Mouse (Mus musculus): Measurements from ENCODE around the gene Hlx. TPM values are rescaled to one million over a fixed set of nuclear protein-coding genes. Genes with fewer than 3 reads are reported as not detected.

Hlx gene
- polyA plus RNA-seq, 1 experiment = 34.7 TPM

DNA sequence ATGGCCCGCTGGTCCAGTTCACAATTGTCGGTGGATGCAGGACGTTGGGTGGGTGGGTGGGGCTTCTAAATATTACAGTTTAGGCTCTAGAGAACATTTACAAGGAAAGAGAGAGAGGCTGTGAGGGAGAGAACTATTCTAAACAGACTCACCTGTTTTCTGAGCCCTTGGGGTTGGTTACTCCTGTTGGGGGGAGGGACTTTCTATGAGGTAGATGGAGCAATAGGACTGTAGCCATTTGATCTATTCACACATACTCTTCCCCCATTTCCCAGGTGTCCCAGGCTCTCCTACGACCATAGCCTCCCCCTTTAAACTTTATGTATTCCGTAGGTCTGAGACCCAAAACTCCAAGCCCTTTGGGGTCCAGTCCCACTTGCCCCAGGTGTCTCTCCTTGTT is 3.8 kb upstream of the Hlx start:
- Histone ChIP-seq H3K4me3 (ENCODE audit: insufficient read depth, poor library complexity, severe bottlenecking) (no peak overlapping the region), H3K79me2 (ENCODE audit: control insufficient read depth, insufficient read depth) (peaks cover 10% of the 10 kb centered on the region), H3K27me3 (ENCODE audit: control insufficient read depth, insufficient read depth, insufficient read length) (no peaks in the 10 kb centered on the region), H3ac (ENCODE audit: control insufficient read depth, insufficient read length, low read depth) (no peak overlapping the region), H3K36me3 (ENCODE audit: control insufficient read depth, insufficient read depth) (no peaks in the 10 kb centered on the region), H3K79me3 (ENCODE audit: low read depth) (peaks cover 7% of the 10 kb centered on the region)
- TF ChIP-seq CTCF (IDR thresholded peaks at IDR 0.05; ENCODE audit: control insufficient read depth, insufficient read depth, insufficient read length) (no peak), FOSL1 (IDR thresholded peaks at IDR 0.05; ENCODE audit: insufficient read depth, low read length, poor library complexity, severe bottlenecking) (no peak), MYOG (IDR thresholded peaks at IDR 0.05; ENCODE audit: control insufficient read depth, extremely low read depth, insufficient read length) (no peak), CEBPB (IDR thresholded peaks at IDR 0.05; ENCODE audit: low read depth) (no peak), MYOD1 (IDR thresholded peaks at IDR 0.05; ENCODE audit: control insufficient read depth, insufficient read length, low read depth) (no peak), MAX (IDR thresholded peaks at IDR 0.05) (no peak), USF1 (IDR thresholded peaks at IDR 0.05; ENCODE audit: low read depth) (no peak)

DNA sequence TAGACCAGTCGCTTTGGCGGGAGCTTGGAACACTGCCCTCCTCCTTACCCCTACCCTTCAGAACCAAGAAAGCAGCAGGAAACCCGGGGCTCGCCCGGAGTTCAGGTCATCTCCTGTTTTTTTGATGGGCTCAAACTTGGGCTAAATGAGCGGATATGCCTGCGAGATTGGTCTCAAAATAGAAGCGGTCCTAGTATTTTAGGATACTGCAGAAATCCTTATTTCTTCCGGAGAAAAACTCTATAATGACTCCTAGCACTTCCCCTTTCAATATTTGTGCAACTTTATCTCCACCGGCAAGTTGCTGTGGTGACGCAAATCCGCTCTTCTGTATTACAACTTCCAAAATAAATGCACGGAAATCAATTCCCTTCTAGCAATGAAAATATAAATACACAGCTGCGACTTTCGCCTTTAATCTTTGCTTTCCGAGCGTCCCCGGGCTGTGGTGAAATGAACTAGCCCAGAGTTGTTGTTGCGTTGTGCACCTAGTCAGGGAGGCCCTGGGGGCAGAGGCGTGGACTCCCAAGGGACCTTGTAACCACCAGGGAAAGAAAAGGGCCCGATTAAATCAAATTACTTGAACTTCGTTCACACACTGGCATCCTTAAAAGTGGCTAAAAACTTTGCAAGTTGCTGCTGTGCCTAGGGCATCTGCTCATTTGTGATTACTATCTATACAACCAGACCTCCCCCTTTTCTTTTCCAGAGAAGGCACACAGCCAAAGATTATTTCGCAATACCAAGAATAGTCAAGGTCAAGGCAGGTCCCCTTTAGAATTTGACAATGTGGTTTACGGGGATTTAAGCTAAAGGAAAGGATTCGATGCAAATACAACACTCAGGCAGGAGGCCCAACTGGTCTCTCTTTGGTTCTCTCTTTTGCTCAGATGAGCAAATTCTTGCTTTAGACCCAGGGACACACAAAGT is 2.8 kb upstream of the Hlx start:
- H3K79me2 ChIP-seq (ENCODE audit: control insufficient read depth, insufficient read depth) = peaks cover 20% of the 10 kb centered on the region
- TF ChIP-seq MYOG (IDR thresholded peaks at IDR 0.05; ENCODE audit: control insufficient read depth, extremely low read depth, insufficient read length) (no peak), CEBPB (IDR thresholded peaks at IDR 0.05; ENCODE audit: low read depth) (peak; percentile 77)
- H3K79me3 ChIP-seq (ENCODE audit: low read depth) = peaks cover 16% of the 10 kb centered on the region
- H3K4me3 ChIP-seq (ENCODE audit: insufficient read depth, poor library complexity, severe bottlenecking) = no peak overlapping the region
- H3K36me3 ChIP-seq (ENCODE audit: control insufficient read depth, insufficient read depth) = peaks cover 7% of the 10 kb centered on the region
- H3ac ChIP-seq (ENCODE audit: control insufficient read depth, insufficient read length, low read depth) = no peak overlapping the region
- H3K27me3 ChIP-seq (ENCODE audit: control insufficient read depth, insufficient read depth, insufficient read length) = no peaks in the 10 kb centered on the region

DNA sequence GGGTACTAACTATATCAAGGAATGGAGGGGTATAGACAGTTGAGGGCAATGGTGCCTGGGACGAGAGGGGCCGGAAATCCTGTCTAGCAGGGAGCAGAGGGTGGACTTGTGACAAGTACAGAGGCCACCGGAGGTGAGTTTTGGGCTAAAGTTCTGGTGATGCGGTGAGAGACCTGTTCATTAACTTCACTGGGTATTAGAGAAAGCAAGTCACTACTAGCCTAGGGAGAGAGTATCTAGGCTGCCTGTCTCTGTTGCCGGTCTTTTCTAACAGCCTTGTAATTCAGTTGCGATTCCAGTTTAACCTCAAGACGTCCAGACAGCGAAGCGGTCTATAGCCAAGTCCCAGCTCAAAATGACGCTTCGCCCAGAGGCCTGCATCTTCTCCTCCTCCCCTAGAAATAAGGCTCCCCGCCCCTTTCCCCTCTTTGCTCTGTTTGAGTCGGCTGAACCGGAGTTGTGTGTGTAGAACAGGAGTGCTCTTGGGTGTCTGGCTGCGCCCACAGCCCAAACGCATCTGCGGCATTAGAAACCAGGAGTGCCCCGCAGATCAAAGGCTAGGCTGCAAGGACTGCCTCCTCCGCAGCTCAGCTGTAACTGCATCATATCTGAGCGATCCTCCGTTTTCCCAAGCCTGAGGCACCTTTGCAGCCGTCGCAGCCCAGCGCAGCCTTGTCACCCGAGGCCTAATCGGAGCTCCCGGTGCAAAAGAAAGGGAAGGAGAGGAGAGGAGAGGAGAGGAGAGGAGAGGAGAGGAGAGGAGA is 1.8 kb upstream of the Hlx start:
- Histone ChIP-seq H3K79me3 (ENCODE audit: low read depth) (peaks cover 26% of the 10 kb centered on the region), H3K79me2 (ENCODE audit: control insufficient read depth, insufficient read depth) (peaks cover 30% of the 10 kb centered on the region), H3K27me3 (ENCODE audit: control insufficient read depth, insufficient read depth, insufficient read length) (no peaks in the 10 kb centered on the region), H3K36me3 (ENCODE audit: control insufficient read depth, insufficient read depth) (peaks cover 17% of the 10 kb centered on the region), H3K4me3 (ENCODE audit: insufficient read depth, poor library complexity, severe bottlenecking) (no peak overlapping the region), H3ac (ENCODE audit: control insufficient read depth, insufficient read length, low read depth) (no peak overlapping the region)
- TF ChIP-seq CEBPB (IDR thresholded peaks at IDR 0.05; ENCODE audit: low read depth) (no peak), MAX (IDR thresholded peaks at IDR 0.05) (no peak), USF1 (IDR thresholded peaks at IDR 0.05; ENCODE audit: low read depth) (no peak), MYOD1 (IDR thresholded peaks at IDR 0.05; ENCODE audit: control insufficient read depth, insufficient read length, low read depth) (no peak), CTCF (IDR thresholded peaks at IDR 0.05; ENCODE audit: control insufficient read depth, insufficient read depth, insufficient read length) (no peak), FOSL1 (IDR thresholded peaks at IDR 0.05; ENCODE audit: insufficient read depth, low read length, poor library complexity, severe bottlenecking) (no peak), MYOG (IDR thresholded peaks at IDR 0.05; ENCODE audit: control insufficient read depth, extremely low read depth, insufficient read length) (no peak)

DNA sequence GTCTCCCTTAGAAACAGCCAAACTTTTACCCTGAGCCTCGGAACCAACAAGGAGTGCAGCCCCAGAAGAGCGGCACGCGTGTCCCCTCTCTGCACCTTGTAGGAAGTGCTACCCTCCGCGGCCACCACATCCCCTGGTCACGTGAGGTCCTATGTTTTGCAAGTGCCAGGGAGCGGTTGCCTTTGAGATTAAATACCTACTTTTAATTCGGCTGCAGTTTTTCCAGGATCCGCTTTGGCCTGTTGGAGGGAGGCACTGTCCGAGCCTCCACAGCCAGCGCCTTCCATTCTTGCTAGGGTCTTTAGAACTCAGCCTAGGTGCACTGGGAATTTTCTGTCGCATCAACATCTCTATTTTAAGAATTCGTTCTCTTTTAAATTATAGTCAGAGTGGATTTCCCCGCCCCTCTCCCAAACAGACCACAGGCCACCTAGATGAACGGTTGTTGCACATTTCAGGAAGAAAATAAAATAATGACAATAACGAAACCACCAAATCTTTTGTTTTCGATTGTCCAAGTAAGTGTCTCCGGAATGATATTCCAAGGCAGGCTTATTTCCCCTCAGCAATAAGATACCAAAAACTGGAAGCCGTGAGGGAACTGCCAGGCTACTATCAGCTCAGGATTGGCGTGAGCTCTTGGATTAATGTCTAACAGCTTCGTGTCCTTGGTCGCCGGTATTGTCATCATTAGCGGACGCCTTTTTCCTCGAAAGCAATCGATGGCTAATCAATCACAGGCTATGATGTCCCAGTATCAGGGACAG is 1.1 kb upstream of the Hlx start:
- TF ChIP-seq USF1 (IDR thresholded peaks at IDR 0.05; ENCODE audit: low read depth) = no peak
- TF ChIP-seq MYOD1 (IDR thresholded peaks at IDR 0.05; ENCODE audit: control insufficient read depth, insufficient read length, low read depth) = no peak
- no peak for TF ChIP-seq MAX (IDR thresholded peaks at IDR 0.05)
- no peak for TF ChIP-seq CEBPB (IDR thresholded peaks at IDR 0.05; ENCODE audit: low read depth)
- no peak for TF ChIP-seq MYOG (IDR thresholded peaks at IDR 0.05; ENCODE audit: control insufficient read depth, extremely low read depth, insufficient read length)
- no peak for TF ChIP-seq FOSL1 (IDR thresholded peaks at IDR 0.05; ENCODE audit: insufficient read depth, low read length, poor library complexity, severe bottlenecking)
- TF ChIP-seq CTCF (IDR thresholded peaks at IDR 0.05; ENCODE audit: control insufficient read depth, insufficient read depth, insufficient read length) = no peak
- H3K36me3 ChIP-seq (ENCODE audit: control insufficient read depth, insufficient read depth) = peaks cover 25% of the 10 kb centered on the region
- peaks cover 29% of the 10 kb centered on the region for H3K79me3 ChIP-seq (ENCODE audit: low read depth)
- no peak overlapping the region for H3K4me3 ChIP-seq (ENCODE audit: insufficient read depth, poor library complexity, severe bottlenecking)
- H3ac ChIP-seq (ENCODE audit: control insufficient read depth, insufficient read length, low read depth) = no peak overlapping the region
- peaks cover 37% of the 10 kb centered on the region for H3K79me2 ChIP-seq (ENCODE audit: control insufficient read depth, insufficient read depth)
- no peaks in the 10 kb centered on the region for H3K27me3 ChIP-seq (ENCODE audit: control insufficient read depth, insufficient read depth, insufficient read length)
